Mouse (Mus musculus) heart, adult 2 months (tissue): ENCODE data around the gene Spns2. TPM values are rescaled to one million over a fixed set of nuclear protein-coding genes. Genes with fewer than 3 reads are reported as not detected.
A peak's percentile ranks its signal among the peaks of the same experiment; 100 is the strongest.

Experiments used
- DNase-seq, 2 experiments: peaks; one replicate each; pipeline ENCODE4 v3.0.0; 2021
- H3K27ac ChIP-seq: fragments of 200-600 bp; 2 replicates; pipeline ENCODE4 v1.8.1; 2022
- H3K27me3 ChIP-seq: fragments of 200-500 bp; 2 replicates; pipeline ENCODE4 v1.6.1; 2012; ENCODE audit warnings: mild to moderate bottlenecking, low read length, inconsistent platforms, mixed read lengths; ENCODE audit not compliant: control insufficient read depth, insufficient read depth
- H3K36me3 ChIP-seq: fragments of 200-500 bp; 2 replicates; pipeline ENCODE4 v1.6.1; 2012; ENCODE audit warnings: low read length, inconsistent platforms; ENCODE audit not compliant: control insufficient read depth, insufficient read depth
- H3K4me1 ChIP-seq: fragments of 200-500 bp; 2 replicates; pipeline ENCODE4 v1.6.1; 2011; ENCODE audit warnings: low read length; ENCODE audit not compliant: control insufficient read depth, insufficient read depth
- H3K4me3 ChIP-seq: fragments of 200-600 bp; 2 replicates; pipeline ENCODE4 v1.8.1; 2022
- H3K79me2 ChIP-seq: fragments of 200-500 bp; replicated peaks from 2 replicates; pipeline ENCODE4 v1.6.1; 2012; ENCODE audit warnings: mild to moderate bottlenecking, inconsistent platforms, low read length, moderate library complexity, mixed read lengths; ENCODE audit not compliant: control insufficient read depth, insufficient read depth
- H3K9ac ChIP-seq: fragments of 200-500 bp; 2 replicates; pipeline ENCODE4 v1.6.1; 2012; ENCODE audit warnings: low read depth, mild to moderate bottlenecking, control low read depth, inconsistent platforms, low read length, mixed read lengths
- CTCF ChIP-seq: fragments of 200-600 bp; IDR thresholded peaks from 2 replicates; pipeline ENCODE4 v1.8.1; 2022; ENCODE audit warnings: antibody characterized with exemption, mild to moderate bottlenecking, moderate library complexity
- EP300 ChIP-seq: fragments of 200-500 bp; IDR thresholded peaks from 2 replicates; pipeline ENCODE4 v1.6.1; 2011; ENCODE audit warnings: low read depth, low read length, control low read depth; ENCODE audit not compliant: insufficient read depth
- POLR2A ChIP-seq: fragments of 200-500 bp; IDR thresholded peaks from 2 replicates; pipeline ENCODE4 v1.6.1; 2011; ENCODE audit warnings: mild to moderate bottlenecking, low read depth, low read length, control low read depth; ENCODE audit not compliant: insufficient read depth
- WGBS: fragments of 180-500 bp; shearing (Covaris S2); methylation state at CpG from one replicate; pipeline ENCODE4 v1.1.7; 2018; 5-methylcytosine and 5-hydroxymethylcytosine counted together
- intact Hi-C: fragments of 180-260 bp; cut with DNase I; formaldehyde crosslinking; loops from one replicate; pipeline ENCODE4 v1.15.1; 2025
- polyA plus RNA-seq: library from polyadenylated mRNA; depleted of rRNA; stranded (reverse); fragments of >200 nt; gene quantifications from 2 replicates; pipeline ENCODE4 v1.2.3, GENCODE M21; 2012
- total RNA-seq, 2 experiments: library from RNA; stranded (reverse); gene quantifications; 2 replicates each; pipeline ENCODE4 v1.2.3; 2021

The Spns2 gene
- total and polyA plus RNA-seq, 3 experiments: 6.1 to 13.8 (median 7.9) TPM

- H3K36me3 ChIP-seq: no peaks in the 10 kb centered on the region; the same call in none of the 2 replicates
- H3K79me2 ChIP-seq: no peaks in the 10 kb centered on the region
- H3K9ac ChIP-seq: no peak overlapping the region
- H3K27ac ChIP-seq: no peak overlapping the region
- no peak overlapping the region for H3K4me3 ChIP-seq
- H3K27me3 ChIP-seq: no peaks in the 10 kb centered on the region
- 86% methylated on average over 6 of the region's 6 CpGs for WGBS
- TF ChIP-seq POLR2A (no peak), CTCF (no peak), EP300 (no peak)
- no peak for DNase-seq
- intact Hi-C loops: no loop called here
- H3K4me1 ChIP-seq: peaks cover 18% of the 10 kb centered on the region
These were observed 70.7 kb downstream of the Spns2 start for GRCm38 (mm10) chr11:72419006-72419405.

DNA sequence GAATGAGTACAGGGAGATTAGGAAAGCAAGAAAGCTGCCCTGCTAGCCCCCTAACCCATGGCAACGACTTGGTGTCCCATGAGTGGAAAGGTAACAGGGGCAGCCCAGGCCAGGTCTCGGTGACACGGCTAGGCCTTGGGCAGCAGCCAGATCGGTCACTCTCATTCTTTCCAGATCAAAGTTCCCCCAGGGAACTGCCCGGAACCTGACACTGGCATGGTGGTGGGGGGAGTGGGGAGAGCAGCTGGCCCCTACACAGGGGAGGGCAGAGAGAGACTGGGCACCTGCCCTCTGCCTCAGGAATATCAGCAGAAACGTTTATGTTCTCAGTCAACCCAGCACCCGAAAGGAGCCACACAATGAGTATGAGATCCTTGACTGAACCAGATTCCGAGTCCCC lies 71.5 kb downstream of the Spns2 start:
- intact Hi-C loops: no loop called here

GRCm38 (mm10) chr11:72417376-72417775 lies 72.3 kb downstream of the Spns2 start:
- intact Hi-C loops: no loop called here
- no peaks in the 10 kb centered on the region for H3K27me3 ChIP-seq
- DNase-seq: peak in 1 of 2 experiments; percentile 27
- H3K4me1 ChIP-seq: peaks cover 22% of the 10 kb centered on the region
- TF ChIP-seq POLR2A (no peak), EP300 (no peak), CTCF (no peak)
- peak overlapping the region; percentile 71 for H3K27ac ChIP-seq
- H3K79me2 ChIP-seq: no peaks in the 10 kb centered on the region
- H3K4me3 ChIP-seq: no peak overlapping the region
- no peaks in the 10 kb centered on the region; the same call in none of the 2 replicates for H3K36me3 ChIP-seq
- 32% methylated on average over 4 of the region's 4 CpGs for WGBS
- H3K9ac ChIP-seq: no peak overlapping the region

More for the DNA sequence above, 71.5 kb downstream of the Spns2 start:
- no peak overlapping the region for H3K9ac ChIP-seq
- DNase-seq: peak in 1 of 2 experiments; percentile 37
- H3K27ac ChIP-seq: no peak overlapping the region; the same call in 1 of the 2 replicates
- no peaks in the 10 kb centered on the region for H3K27me3 ChIP-seq
- H3K4me1 ChIP-seq: peaks cover 19% of the 10 kb centered on the region
- H3K79me2 ChIP-seq: no peaks in the 10 kb centered on the region
- no peaks in the 10 kb centered on the region; the same call in none of the 2 replicates for H3K36me3 ChIP-seq
- no peak overlapping the region for H3K4me3 ChIP-seq
- TF ChIP-seq CTCF (no peak), EP300 (0 out of 2 replicates have a peak, but pooled peaks have one; percentile 4), POLR2A (no peak)
- 40% methylated on average over 8 of the region's 8 CpGs for WGBS

- peaks cover 24% of the 10 kb centered on the region for H3K4me1 ChIP-seq
- H3K4me3 ChIP-seq: no peak overlapping the region
- H3K27me3 ChIP-seq: no peaks in the 10 kb centered on the region
- intact Hi-C loops: no loop called here
- H3K27ac ChIP-seq: peak overlapping the region; percentile 71
- WGBS: 46% methylated on average over 5 of the region's 5 CpGs
- TF ChIP-seq CTCF (no peak), POLR2A (peak; percentile 62; the same call in 1 of the 2 replicates), EP300 (peak; percentile 100)
- DNase-seq: peak; percentile 69 to 79
- H3K9ac ChIP-seq: no peak overlapping the region
- H3K36me3 ChIP-seq: no peaks in the 10 kb centered on the region; the same call in none of the 2 replicates
- no peaks in the 10 kb centered on the region for H3K79me2 ChIP-seq
These were observed 73.0 kb downstream of the Spns2 start for GRCm38 (mm10) chr11:72416666-72417065.

GRCm38 (mm10) chr11:72415155-72415554 lies 74.5 kb downstream of the Spns2 start:
- Histone ChIP-seq H3K79me2 (no peaks in the 10 kb centered on the region; the same call in 1 of the 2 replicates), H3K36me3 (no peaks in the 10 kb centered on the region; the same call in none of the 2 replicates), H3K9ac (peak overlapping the region; percentile 13; the same call in 1 of the 2 replicates), H3K27ac (peak overlapping the region; percentile 80; the same call in 1 of the 2 replicates), H3K4me3 (no peak overlapping the region), H3K4me1 (peaks cover 24% of the 10 kb centered on the region), H3K27me3 (no peaks in the 10 kb centered on the region)
- intact Hi-C loops: no loop called here
- 0 out of 2 replicates have a peak, but pooled peaks have one; percentile 20 for TF ChIP-seq POLR2A
- TF ChIP-seq EP300: 0 out of 2 replicates have a peak, but pooled peaks have one; percentile 59
- no peak for TF ChIP-seq CTCF
- 33% methylated on average over 8 of the region's 8 CpGs for WGBS
- DNase-seq: peak in 1 of 2 experiments; percentile 26

- intact Hi-C loops: no loop called here
- Histone ChIP-seq H3K36me3 (no peaks in the 10 kb centered on the region; the same call in none of the 2 replicates), H3K9ac (peak overlapping the region; percentile 55), H3K27ac (peak overlapping the region; percentile 80), H3K27me3 (no peaks in the 10 kb centered on the region), H3K4me1 (peaks cover 31% of the 10 kb centered on the region), H3K4me3 (peak overlapping the region; percentile 47), H3K79me2 (no peaks in the 10 kb centered on the region; the same call in 1 of the 2 replicates)
- WGBS: 57% methylated on average over 5 of the region's 5 CpGs
- TF ChIP-seq POLR2A (no peak), EP300 (no peak), CTCF (no peak)
- DNase-seq: no peak
These were observed 76.0 kb downstream of the Spns2 start for GRCm38 (mm10) chr11:72413601-72414190.
